Mouse (Mus musculus) kidney, embryonic 15.5 days (tissue): Measurements from ENCODE around the gene Pfn5. TPM values are rescaled to one million over a fixed set of nuclear protein-coding genes. Genes with fewer than 3 reads are reported as not detected.
"Not testable (repeated sequence)": the region's sequence is repeated elsewhere in the genome, so short reads cannot be mapped to it uniquely, and the experiment has no call there.

ENCODE experiments used
- ATAC-seq: fragments of 200-750 bp; cut with Nextera tagmentation; replicated peaks from 2 replicates; pipeline ENCODE4 v1.8.0; 2017; ENCODE audit warnings: moderate TSS enrichment; ENCODE audit not compliant: low FRiP score
- H3K27ac ChIP-seq: fragments of 300-500 bp; sonication (generic); 2 replicates; pipeline ENCODE4 v1.5.1; 2015; ENCODE audit warnings: mild to moderate bottlenecking, inconsistent platforms
- H3K27me3 ChIP-seq: fragments of 300-500 bp; sonication (generic); 2 replicates; pipeline ENCODE4 v1.6.1; 2015; ENCODE audit warnings: inconsistent platforms
- H3K36me3 ChIP-seq: fragments of 300-500 bp; sonication (generic); 2 replicates; pipeline ENCODE4 v1.6.1; 2015; ENCODE audit warnings: inconsistent platforms
- H3K4me1 ChIP-seq: fragments of 300-500 bp; sonication (generic); 2 replicates; pipeline ENCODE4 v1.6.1; 2015; ENCODE audit warnings: inconsistent platforms
- H3K4me2 ChIP-seq: fragments of 300-500 bp; sonication (generic); 2 replicates; pipeline ENCODE4 v1.6.1; 2015; ENCODE audit warnings: moderate library complexity, mild to moderate bottlenecking, inconsistent platforms
- H3K4me3 ChIP-seq: fragments of 300-500 bp; sonication (generic); replicated peaks from 2 replicates; pipeline ENCODE4 v1.5.1; 2015; ENCODE audit warnings: mild to moderate bottlenecking, inconsistent platforms
- H3K9ac ChIP-seq: fragments of 300-500 bp; sonication (generic); 2 replicates; pipeline ENCODE4 v1.6.1; 2015; ENCODE audit warnings: mild to moderate bottlenecking, inconsistent platforms
- H3K9me3 ChIP-seq: fragments of 300-500 bp; sonication (generic); replicated peaks from 2 replicates; pipeline ENCODE4 v1.6.1; 2016; ENCODE audit warnings: inconsistent platforms
- WGBS: fragments of 180-500 bp; shearing (Covaris S2); methylation state at CpG from one replicate; pipeline ENCODE4 v1.1.7; 2015; ENCODE audit warnings: mixed read lengths; 5-methylcytosine and 5-hydroxymethylcytosine counted together
- polyA plus RNA-seq: library from polyadenylated mRNA; unstranded; fragments of >200 nt; fragmentation: Nextera tagmentation; extraction: Ambion mirVana; gene quantifications from 2 replicates; pipeline ENCODE4 v1.2.1, GENCODE M21; 2015

The Pfn5 gene
- polyA plus RNA-seq: not detected in 2 replicates

- no peak within 1 kb of the TSS for H3K4me3 ChIP-seq
- no peaks in the 10 kb centered on the region for H3K4me1 ChIP-seq
- ATAC-seq: no peak
- H3K36me3 ChIP-seq: no peaks in the 10 kb centered on the region
- H3K9ac ChIP-seq: no peak within 1 kb of the TSS
- WGBS: 84% methylated on average over 2 of the region's 2 CpGs
- H3K4me2 ChIP-seq: no peak within 1 kb of the TSS
- 0 out of 2 replicates have a peak, but pooled peaks cover 7% of the 10 kb centered on the region for H3K27me3 ChIP-seq
- H3K9me3 ChIP-seq: 0 out of 2 replicates have a peak, but pooled peaks cover 3% of the 10 kb centered on the region
- H3K27ac ChIP-seq: no peak within 1 kb of the TSS
These were observed at the start of gene Pfn5, which contains the start of gene Asb12 for GRCm38 (mm10) chrX:95557887-95558286. Pfn5 (plus strand) TSS chrX:95558104. Asb12 (minus strand) TSS chrX:95557987.

DNA sequence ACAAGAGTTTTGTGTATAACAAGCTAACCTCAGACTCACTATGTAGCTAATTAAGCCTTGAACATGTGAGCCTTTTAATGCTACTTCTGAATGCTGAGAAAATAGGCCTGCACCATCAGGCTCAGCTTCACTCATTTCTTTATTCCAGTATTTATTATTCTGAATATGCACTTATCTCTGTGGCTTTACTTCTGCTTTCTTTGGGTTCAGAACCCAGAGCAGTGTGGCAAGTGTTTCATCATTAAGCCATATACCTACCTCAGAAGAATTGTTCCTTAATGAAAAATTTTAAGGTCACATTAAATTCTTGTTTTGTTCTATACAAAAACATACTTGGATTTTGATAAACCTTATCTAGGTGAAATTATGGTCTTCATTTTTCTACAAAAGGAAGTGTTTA lies 34.0 kb upstream of the Pfn5 start:
- no peak overlapping the region for H3K27ac ChIP-seq
- H3K4me1 ChIP-seq: no peaks in the 10 kb centered on the region
- peaks cover 18% of the 10 kb centered on the region; the same call in 1 of the 2 replicates for H3K27me3 ChIP-seq
- H3K4me2 ChIP-seq: no peak overlapping the region
- H3K9ac ChIP-seq: no peak overlapping the region
- no peaks in the 10 kb centered on the region for H3K36me3 ChIP-seq
- no peak overlapping the region for H3K4me3 ChIP-seq
- no peak for ATAC-seq
- H3K9me3 ChIP-seq: no peaks in the 10 kb centered on the region

GRCm38 (mm10) chrX:95525166-95525565 lies 32.7 kb upstream of the Pfn5 start:
- no peak overlapping the region for H3K9ac ChIP-seq
- ATAC-seq: no peak
- WGBS: 88% methylated on average over 2 of the region's 2 CpGs

DNA sequence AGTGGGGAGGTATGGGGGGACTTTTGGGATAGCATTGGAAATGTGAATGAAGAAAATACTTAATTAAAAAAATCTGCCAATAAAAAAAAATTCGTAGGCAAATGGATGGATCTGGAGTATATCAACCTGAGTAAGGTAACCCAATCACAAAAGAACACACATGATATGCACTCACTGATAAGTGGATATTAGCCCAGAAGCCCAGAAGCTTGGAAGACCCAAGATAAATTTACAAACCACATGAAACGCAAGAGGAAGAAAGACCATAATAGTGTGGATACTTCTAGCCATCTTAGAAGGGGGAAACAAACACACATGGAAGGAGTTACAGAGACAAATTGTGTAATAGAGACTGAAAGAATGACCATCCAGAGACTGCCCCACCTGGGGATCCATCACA lies 22.4 kb upstream of the Pfn5 start:
- H3K4me3 ChIP-seq, ATAC-seq, H3K4me1 ChIP-seq, H3K9ac ChIP-seq, H3K36me3 ChIP-seq, H3K27ac ChIP-seq, H3K27me3 ChIP-seq, H3K9me3 ChIP-seq, H3K4me2 ChIP-seq: not testable (repeated sequence)
- 90% methylated on average over 2 of the region's 2 CpGs for WGBS

More at GRCm38 (mm10) chrX:95525166-95525565, 32.7 kb upstream of the Pfn5 start:
- Histone ChIP-seq H3K4me2 (no peak overlapping the region), H3K4me3 (no peak overlapping the region), H3K9me3 (no peaks in the 10 kb centered on the region), H3K27ac (no peak overlapping the region), H3K27me3 (peaks cover 14% of the 10 kb centered on the region; the same call in 1 of the 2 replicates), H3K4me1 (no peaks in the 10 kb centered on the region), H3K36me3 (no peaks in the 10 kb centered on the region)

DNA sequence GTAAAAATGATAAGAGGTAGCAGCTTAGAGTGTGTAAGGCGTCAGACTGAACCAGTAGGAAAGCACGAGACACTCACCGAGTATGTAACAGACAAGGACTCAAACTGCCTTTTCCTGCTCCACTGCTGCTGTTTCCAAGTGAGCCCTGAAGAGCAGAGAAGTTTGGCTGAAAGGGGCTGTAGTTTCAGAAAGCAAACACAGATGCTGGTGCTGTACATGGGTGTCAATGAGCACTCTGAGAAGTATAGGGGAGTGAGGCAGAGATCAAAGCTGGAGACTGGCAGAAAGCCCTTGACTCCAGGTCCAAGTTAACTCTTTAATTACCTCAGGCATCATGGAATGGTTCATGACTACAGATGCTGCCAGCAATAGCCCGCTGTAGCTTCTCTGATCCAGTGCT lies 3.6 kb upstream of the Pfn5 start:
- Histone ChIP-seq H3K4me2 (no peak overlapping the region), H3K36me3 (no peaks in the 10 kb centered on the region), H3K27me3 (0 out of 2 replicates have a peak, but pooled peaks cover 7% of the 10 kb centered on the region), H3K4me3 (no peak overlapping the region), H3K4me1 (no peaks in the 10 kb centered on the region), H3K27ac (no peak overlapping the region), H3K9ac (no peak overlapping the region), H3K9me3 (no peaks in the 10 kb centered on the region)
- no peak for ATAC-seq
- WGBS: 78% methylated on average over 4 of the region's 4 CpGs

DNA sequence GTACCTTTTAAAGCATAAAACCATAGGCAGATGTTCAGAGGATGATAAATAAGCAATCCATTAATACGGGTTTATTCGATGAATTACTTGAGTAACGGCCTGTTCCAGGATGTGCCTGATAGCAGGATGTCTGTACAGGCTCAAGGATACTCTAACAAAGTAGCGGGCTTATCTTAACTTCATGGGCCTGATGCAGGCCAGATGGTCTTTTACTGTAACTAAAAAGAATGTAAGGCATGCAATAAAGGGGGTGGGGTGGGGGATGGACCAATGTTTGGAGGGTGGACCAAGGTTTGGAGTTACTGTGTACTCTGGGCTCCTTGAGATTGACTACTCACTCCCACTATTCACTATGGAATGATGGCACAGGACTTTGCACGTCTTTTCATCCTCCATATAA lies 42.7 kb downstream of the Pfn5 start:
- Histone ChIP-seq H3K9me3 (no peaks in the 10 kb centered on the region), H3K4me3 (no peak overlapping the region), H3K9ac (no peak overlapping the region), H3K27ac (no peak overlapping the region), H3K36me3 (no peaks in the 10 kb centered on the region), H3K4me1 (no peaks in the 10 kb centered on the region), H3K4me2 (no peak overlapping the region), H3K27me3 (no peaks in the 10 kb centered on the region)
- WGBS: 66% methylated on average over 5 of the region's 5 CpGs
- no peak for ATAC-seq

Other genes with a start within 250 kb of the Pfn5 start
- gene Amer1, start 113.2 kb upstream of the Pfn5 start, polyA plus RNA-seq: 10.0 and 11.1 TPM in 2 replicates
- gene Asb12, start 117 bp upstream of the Pfn5 start, polyA plus RNA-seq: 0.26 TPM in 1 of 2 replicates, not detected in the other
- 21.8 and 23.3 TPM in 2 replicates for gene Zc4h2, start 100.4 kb downstream of the Pfn5 start, polyA plus RNA-seq
- 2.3 and 2.9 TPM in 2 replicates for gene Zc3h12b, start 153.6 kb downstream of the Pfn5 start, polyA plus RNA-seq